Mouse (Mus musculus) limb, embryonic 14.5 days (tissue): ENCODE data around the gene Car3. TPM values are rescaled to one million over a fixed set of nuclear protein-coding genes. Genes with fewer than 3 reads are reported as not detected.

Experiments
- ATAC-seq: fragments of 200-750 bp; cut with Nextera tagmentation; 2 replicates; pipeline ENCODE4 v1.8.0; 2017; ENCODE audit warnings: low read depth, moderate number of reproducible peaks, moderate TSS enrichment; ENCODE audit not compliant: low FRiP score
- DNase-seq: peaks from one replicate; pipeline ENCODE4 v3.0.0-alpha.2; 2015; ENCODE audit warnings: low spot score
- H3K27ac ChIP-seq: fragments of 300-500 bp; sonication (generic); replicated peaks from 2 replicates; pipeline ENCODE4 v1.5.1; 2014; ENCODE audit warnings: low read depth, mild to moderate bottlenecking, low read length, moderate library complexity, mixed read lengths
- H3K27me3 ChIP-seq: fragments of 300-500 bp; sonication (generic); 2 replicates; pipeline ENCODE4 v1.6.1; 2014; ENCODE audit warnings: low read length, mixed read lengths; ENCODE audit not compliant: control insufficient read depth, insufficient read depth
- H3K36me3 ChIP-seq: fragments of 300-500 bp; sonication (generic); 2 replicates; pipeline ENCODE4 v1.6.1; 2014; ENCODE audit warnings: mild to moderate bottlenecking, low read length, moderate library complexity, mixed read lengths; ENCODE audit not compliant: control insufficient read depth, insufficient read depth
- H3K4me1 ChIP-seq: fragments of 300-500 bp; sonication (generic); 2 replicates; pipeline ENCODE4 v1.6.1; 2014; ENCODE audit warnings: antibody characterized with exemption, low read length, mixed read lengths; ENCODE audit not compliant: control insufficient read depth, insufficient read depth
- H3K4me2 ChIP-seq: fragments of 300-500 bp; sonication (generic); replicated peaks from 2 replicates; pipeline ENCODE4 v1.6.1; 2014; ENCODE audit warnings: low read depth, mild to moderate bottlenecking, low read length, moderate library complexity; ENCODE audit not compliant: severe bottlenecking
- H3K4me3 ChIP-seq: fragments of 300-500 bp; sonication (generic); replicated peaks from 2 replicates; pipeline ENCODE4 v1.5.1; 2014; ENCODE audit warnings: low read length
- H3K9ac ChIP-seq: fragments of 300-500 bp; sonication (generic); 2 replicates; pipeline ENCODE4 v1.6.1; 2014; ENCODE audit warnings: mild to moderate bottlenecking, low read depth, low read length, moderate library complexity; ENCODE audit not compliant: severe bottlenecking
- H3K9me3 ChIP-seq: fragments of 300-500 bp; sonication (generic); 2 replicates; pipeline ENCODE4 v1.6.1; 2016; ENCODE audit warnings: low read length; ENCODE audit not compliant: control insufficient read depth
- POLR2A ChIP-seq: fragments of 200-500 bp; IDR thresholded peaks from 2 replicates; pipeline ENCODE4 v1.8.0; 2012; ENCODE audit warnings: inconsistent platforms, mild to moderate bottlenecking, moderate library complexity, borderline replicate concordance; ENCODE audit not compliant: insufficient read depth, insufficient read length; ENCODE audit errors: extremely low read depth
- WGBS: fragments of 180-500 bp; shearing (Covaris S2); extraction: QIAGEN DNeasy Blood & Tissue Kit; methylation state at CpG from one replicate; pipeline ENCODE4 v1.1.7; 2014; 5-methylcytosine and 5-hydroxymethylcytosine counted together
- polyA plus RNA-seq, 2 experiments: library from polyadenylated mRNA; depleted of rRNA in 1 of 2; stranded (reverse) in 1 of 2; unstranded in 1 of 2; fragments of >200 nt; fragmentation: Nextera tagmentation in 1 of 2; extraction: Ambion mirVana in 1 of 2; gene quantifications; 2 replicates each; pipeline versions ENCODE4 v1.2.1 to v1.2.3; 2012 to 2014

Gene Car3
- polyA plus RNA-seq, 2 experiments = 13.3 to 35.0 TPM

DNA sequence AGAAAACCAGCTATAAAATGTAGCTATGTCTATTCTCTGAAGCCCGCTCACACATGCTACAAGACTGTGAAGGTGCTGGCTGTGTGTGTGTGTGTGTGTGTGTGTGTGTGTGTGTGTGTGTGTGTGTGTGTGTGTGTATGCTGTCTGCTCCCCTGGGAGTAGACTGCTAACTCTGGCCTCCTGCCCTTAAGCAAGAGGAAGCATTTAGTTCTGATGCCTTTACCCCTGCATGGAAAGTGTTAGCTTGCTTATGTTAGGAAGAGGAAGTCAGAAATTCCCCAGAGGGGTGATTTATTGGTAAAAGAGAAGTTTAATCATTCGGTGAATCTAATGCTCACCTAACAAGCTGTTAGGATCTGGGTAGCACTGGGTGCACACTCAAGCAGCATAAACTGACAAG lies 17.0 kb downstream of the Car3 start:
- Histone ChIP-seq H3K27me3 (no peaks in the 10 kb centered on the region), H3K4me3 (no peak overlapping the region), H3K9ac (no peak overlapping the region), H3K9me3 (no peaks in the 10 kb centered on the region), H3K36me3 (no peaks in the 10 kb centered on the region), H3K4me2 (no peak overlapping the region), H3K27ac (no peak overlapping the region), H3K4me1 (no peaks in the 10 kb centered on the region)
- no peak for DNase-seq
- ATAC-seq = no peak
- 54% methylated on average over 2 of the region's 2 CpGs for WGBS
- no peak for TF ChIP-seq POLR2A

DNA sequence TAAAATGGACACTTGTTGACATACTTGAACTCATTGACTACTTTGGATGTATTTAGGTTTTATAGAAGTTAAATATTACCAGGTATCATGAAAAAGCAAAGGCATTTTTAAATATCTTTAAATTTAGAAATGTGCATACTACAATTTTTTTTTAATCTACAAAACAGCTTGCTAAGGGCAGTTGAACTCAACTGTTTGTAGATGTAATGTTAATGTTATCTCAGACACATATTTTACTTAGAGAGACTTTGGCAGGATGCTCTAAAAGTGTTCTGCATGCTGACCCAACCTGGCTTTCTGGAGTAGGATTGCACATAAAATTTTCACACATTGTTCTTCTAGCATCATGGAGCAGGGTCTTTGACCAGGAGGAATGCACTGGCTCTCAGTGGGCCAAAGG lies 18.7 kb downstream of the Car3 start:
- ATAC-seq = no peak
- no peak overlapping the region for H3K4me2 ChIP-seq
- H3K36me3 ChIP-seq = no peaks in the 10 kb centered on the region
- H3K4me1 ChIP-seq = no peaks in the 10 kb centered on the region; the same call in 1 of the 2 replicates
- no peaks in the 10 kb centered on the region for H3K9me3 ChIP-seq
- no peak overlapping the region for H3K27ac ChIP-seq
- H3K4me3 ChIP-seq = no peak overlapping the region
- peaks cover 6% of the 10 kb centered on the region for H3K27me3 ChIP-seq
- no peak overlapping the region for H3K9ac ChIP-seq
- TF ChIP-seq POLR2A = no peak
- DNase-seq = no peak

DNA sequence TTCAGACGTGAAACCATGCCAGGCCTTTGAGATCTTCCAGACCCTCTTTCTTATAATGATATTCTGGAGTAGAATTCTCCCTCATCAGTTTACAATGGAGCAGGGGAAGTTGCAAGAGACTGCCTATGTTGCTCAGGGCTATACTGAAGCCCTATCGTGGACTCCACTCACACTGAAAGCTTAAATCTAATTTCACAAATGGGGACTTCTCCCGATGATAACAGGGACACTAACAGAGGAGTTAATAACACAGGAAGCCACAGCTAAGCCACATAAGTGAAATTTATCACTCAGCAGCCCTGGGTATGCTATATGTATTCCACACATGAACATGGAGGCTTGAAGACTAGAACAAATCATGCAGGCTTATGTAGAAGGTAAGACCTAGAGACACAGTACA lies 19.4 kb downstream of the Car3 start:
- Histone ChIP-seq H3K9ac (no peak overlapping the region), H3K9me3 (no peaks in the 10 kb centered on the region), H3K4me1 (no peaks in the 10 kb centered on the region; the same call in 1 of the 2 replicates), H3K4me2 (no peak overlapping the region), H3K27ac (no peak overlapping the region), H3K4me3 (no peak overlapping the region), H3K36me3 (no peaks in the 10 kb centered on the region), H3K27me3 (peaks cover 14% of the 10 kb centered on the region)
- no peak for DNase-seq
- no peak for TF ChIP-seq POLR2A
- ATAC-seq = no peak
- WGBS = 69% methylated on average over 3 of the region's 3 CpGs

DNA sequence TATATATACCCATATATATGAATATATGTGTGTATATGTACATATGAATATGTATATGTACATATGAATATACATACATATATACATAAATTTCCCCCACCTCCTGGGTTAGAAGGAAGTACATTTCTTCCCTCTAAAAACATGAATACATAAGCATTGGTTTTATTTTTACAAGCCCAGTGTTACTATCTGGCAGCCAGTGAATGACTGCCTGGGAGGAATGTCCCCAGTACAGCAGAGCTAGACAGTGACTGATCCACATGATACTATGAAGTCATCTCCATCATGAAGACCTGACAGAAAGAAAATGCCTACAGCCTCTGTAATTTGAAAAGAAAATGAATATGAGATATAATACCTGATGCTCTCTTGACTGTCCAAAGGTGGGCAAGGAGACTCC lies 21.5 kb downstream of the Car3 start:
- Histone ChIP-seq H3K9ac (no peak overlapping the region), H3K4me3 (no peak overlapping the region), H3K36me3 (no peaks in the 10 kb centered on the region), H3K27me3 (peaks cover 17% of the 10 kb centered on the region), H3K27ac (no peak overlapping the region), H3K4me1 (no peaks in the 10 kb centered on the region; the same call in 1 of the 2 replicates), H3K9me3 (no peaks in the 10 kb centered on the region), H3K4me2 (no peak overlapping the region)
- DNase-seq = no peak
- no peak for TF ChIP-seq POLR2A
- no peak for ATAC-seq

DNA sequence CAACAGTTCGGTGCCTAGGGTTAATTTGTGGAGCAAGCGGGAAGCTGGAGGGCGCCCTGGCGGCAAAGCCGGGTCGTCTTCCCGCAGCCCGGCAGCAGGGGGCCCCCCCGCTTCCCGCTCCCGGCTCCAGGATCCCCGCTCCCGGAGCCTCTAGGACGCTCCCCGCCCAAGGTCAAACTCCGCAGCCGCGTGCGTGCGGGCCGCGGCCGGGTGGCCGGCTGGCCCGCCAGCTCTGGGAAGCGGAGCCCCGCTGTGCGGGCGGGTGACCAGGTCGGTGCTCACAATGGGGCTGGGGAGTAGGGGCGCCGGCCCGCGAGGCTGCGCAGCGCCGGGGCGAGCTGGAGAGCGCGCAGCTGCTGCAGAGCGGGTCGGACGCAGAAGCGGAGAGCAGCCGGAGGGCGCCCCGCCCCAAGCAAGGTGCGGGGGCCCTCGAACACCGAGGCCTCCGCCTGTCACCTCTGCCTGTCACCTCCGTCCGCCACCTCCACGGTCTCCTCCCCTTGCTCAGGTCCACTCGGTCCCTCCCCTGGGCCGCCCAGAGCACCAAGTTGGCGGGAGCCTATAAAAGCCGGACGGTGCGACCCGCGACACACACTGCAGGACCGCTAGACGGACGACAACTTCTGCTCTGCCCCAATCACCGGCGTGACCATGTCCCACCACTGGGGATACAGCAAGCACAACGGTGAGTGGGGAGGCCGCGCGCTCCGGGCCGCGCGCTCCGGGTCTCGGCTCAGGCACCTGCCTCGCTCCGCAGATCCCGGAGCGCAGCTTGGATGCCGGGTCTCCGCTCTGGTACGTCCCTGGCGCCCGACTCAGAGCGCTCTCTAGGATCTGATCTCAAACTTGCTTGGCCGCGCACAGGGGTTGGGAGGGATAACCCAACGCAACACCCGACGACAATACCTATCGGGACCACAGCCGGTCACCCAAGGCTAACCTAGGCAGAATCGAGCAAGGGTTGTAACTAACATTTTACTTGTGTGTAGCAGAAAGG lies 23.1 kb downstream of the Car3 start, which contains the start of gene Car2:
TSS of gene Car2 (plus strand) at position 172 of the 997 bp plus-strand sequence.
- Histone ChIP-seq H3K4me2 (peak within 1 kb of the TSS; percentile 98), H3K27ac (no peak within 1 kb of the TSS), H3K4me3 (peak within 1 kb of the TSS; percentile 71), H3K9me3 (no peaks in the 10 kb centered on the region), H3K27me3 (peaks cover 17% of the 10 kb centered on the region), H3K4me1 (no peaks in the 10 kb centered on the region; the same call in 1 of the 2 replicates), H3K9ac (peak within 1 kb of the TSS; percentile 67), H3K36me3 (no peaks in the 10 kb centered on the region)
- DNase-seq (peak; percentile 62), ATAC-seq (peak; percentile 86)
- 2% methylated on average over 72 of the region's 95 CpGs for WGBS
- TF ChIP-seq POLR2A = no peak
